Mouse (Mus musculus) gastrocnemius, postnatal 14 days (tissue): ENCODE data around the gene Lingo3. TPM values are rescaled to one million over a fixed set of nuclear protein-coding genes. Genes with fewer than 3 reads are reported as not detected.

Experiments used
- DNase-seq: peaks from one replicate; pipeline ENCODE4 v3.0.0; 2021; ENCODE audit warnings: mixed read lengths
- intact Hi-C: fragments of 180-260 bp; cut with DNase I; formaldehyde crosslinking; loops from one replicate; pipeline ENCODE4 v1.15.1; 2025; ENCODE audit warnings: low total_unique reads
- long read RNA-seq, 2 experiments: library from polyadenylated mRNA; stranded (forward); transcript quantifications; one replicate each; pipeline ENCODE4 v2.0.0; 2021
- total RNA-seq, 2 experiments: library from RNA; stranded (reverse); gene quantifications; 2 replicates each; pipeline ENCODE4 v1.2.3; 2021

The Lingo3 gene
- total RNA-seq, result 10 to 100 TPM; 11.3 to 24.5 TPM
- long read RNA-seq, experiment 1, transcript Lingo3-201 (2 exons, 3,439 nt), result major isoform, 22 of 27 reads
- long read RNA-seq, experiment 1, partial matches to known transcripts, result 0 of 27 reads
- long read RNA-seq, experiment 1, other reads (novel, unspliced or antisense), result 5 of 27 reads
- long read RNA-seq, experiment 2, transcript Lingo3-201 (2 exons, 3,439 nt), result major isoform, 55 of 65 reads
- long read RNA-seq, experiment 2, partial matches to known transcripts, result 0 of 65 reads
- long read RNA-seq, experiment 2, other reads (novel, unspliced or antisense), result 10 of 65 reads

DNA sequence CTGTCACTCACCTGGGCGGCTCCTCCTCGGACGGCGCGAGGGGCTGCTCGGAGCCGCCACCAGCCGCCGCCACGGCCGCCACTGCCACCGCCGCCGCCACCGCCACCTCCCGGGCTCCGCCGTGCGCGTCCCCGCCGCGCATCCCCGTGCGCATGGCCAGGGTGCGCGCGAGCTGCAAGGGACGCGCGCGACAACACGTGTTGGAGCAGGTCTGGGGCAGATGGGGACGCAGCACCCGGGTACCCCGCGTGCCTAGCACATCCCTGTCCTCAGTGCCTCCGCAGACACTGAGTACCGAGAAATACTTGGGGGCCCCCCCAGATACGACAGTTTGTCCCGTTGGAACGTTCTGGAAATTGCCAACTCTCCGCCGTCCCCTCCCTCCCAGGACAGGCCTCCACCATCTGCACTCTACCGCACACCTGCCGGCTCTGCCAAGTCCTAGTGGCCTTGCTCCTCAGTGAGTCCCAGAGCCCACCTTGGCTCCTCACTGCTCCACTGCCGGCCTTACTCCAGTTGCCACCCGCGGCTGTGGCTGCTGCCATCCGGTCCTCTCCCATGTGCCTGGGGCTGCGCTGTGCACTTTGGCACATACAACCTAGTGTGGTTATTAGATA is at the start of gene Lingo3:
TSS of gene Lingo3 (minus strand) at position 109 of the 617 bp plus-strand sequence.
- intact Hi-C loops, result no loop called here
- peak; percentile 54 for DNase-seq

DNA sequence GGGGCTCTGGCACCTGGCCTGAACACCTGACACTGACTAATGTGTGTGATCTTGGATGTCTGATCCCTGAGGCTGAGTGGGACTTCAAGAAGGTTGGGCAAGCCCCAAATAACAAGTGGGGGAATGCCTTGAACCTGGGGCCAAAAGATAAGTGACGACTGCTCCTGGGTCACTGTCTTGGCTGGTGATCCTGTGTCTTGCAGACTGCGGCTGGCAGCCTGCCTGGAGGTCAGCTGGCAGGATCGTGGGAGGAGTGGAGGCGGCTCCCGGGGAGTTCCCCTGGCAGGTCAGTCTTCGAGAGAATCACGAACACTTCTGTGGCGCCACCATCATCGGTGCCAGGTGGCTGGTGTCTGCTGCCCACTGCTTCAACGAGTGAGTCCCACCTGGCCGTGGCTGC is 43.3 kb upstream of the Lingo3 start:
- intact Hi-C loops, result loop anchor here (2.0 kb wide), 1 partner anchor 106 kb away; no protein-coding TSS in a partner anchor

DNA sequence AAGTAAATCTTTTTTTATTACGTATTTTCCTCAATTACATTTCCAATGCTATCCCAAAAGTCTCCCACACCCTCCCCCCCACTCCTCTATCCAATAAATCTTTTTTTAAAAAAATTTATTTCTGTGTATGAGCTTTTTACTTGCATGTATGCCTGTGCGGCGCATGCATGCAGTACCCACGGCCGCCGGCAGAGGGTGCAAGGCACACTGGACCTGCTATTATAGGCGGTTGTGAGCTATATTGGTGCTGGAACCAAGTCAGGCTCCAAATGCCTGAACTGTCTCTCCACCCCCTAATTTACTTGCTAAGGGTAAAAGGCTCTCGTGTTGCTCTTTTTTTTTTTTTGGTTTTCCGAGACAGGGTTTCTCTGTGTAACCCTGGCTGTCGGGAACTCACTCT is 37.5 kb upstream of the Lingo3 start:
- peak; percentile 73 for DNase-seq
- intact Hi-C loops, result no loop called here

More for the DNA sequence above, 43.3 kb upstream of the Lingo3 start:
- peak; percentile 71 for DNase-seq

- DNase-seq, result no peak
- intact Hi-C loops, result no loop called here
Measured at GRCm38 (mm10) chr10:80880901-80881300, 37.1 kb upstream of the Lingo3 start.

DNA sequence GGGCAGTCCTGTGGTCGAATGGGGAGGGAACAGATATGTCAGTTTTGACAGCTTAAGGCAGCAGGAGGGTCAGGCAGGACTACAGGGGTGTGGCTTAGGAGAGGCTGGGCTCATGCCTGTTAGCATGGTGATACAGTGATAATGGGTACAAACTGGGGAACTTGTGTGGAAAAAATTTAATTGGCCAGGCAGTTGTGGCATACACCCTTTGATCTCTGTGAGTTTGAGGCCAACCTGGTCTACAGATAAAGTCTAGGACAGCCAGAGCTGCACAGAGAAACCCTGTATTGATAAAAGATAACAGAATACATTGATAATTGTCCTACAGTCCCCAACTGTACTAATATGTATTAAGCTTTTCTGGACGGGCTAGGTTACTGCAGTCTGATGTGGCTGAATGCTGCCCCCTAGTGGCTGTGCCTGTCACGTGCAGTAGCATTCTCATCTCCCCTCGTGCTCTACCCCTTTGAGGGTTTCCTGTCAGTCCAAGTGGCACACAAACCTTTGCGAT is 36.3 kb upstream of the Lingo3 start:
- intact Hi-C loops, result no loop called here
- DNase-seq, result peak; percentile 60

- DNase-seq, result no peak
- intact Hi-C loops, result loop anchor here (2.0 kb wide), 2 partner anchors 54 to 128 kb away; no protein-coding TSS in a partner anchor
Measured at GRCm38 (mm10) chr10:80876594-80876993, 32.8 kb upstream of the Lingo3 start.

GRCm38 (mm10) chr10:80876028-80876427 is 32.2 kb upstream of the Lingo3 start:
- DNase-seq, result peak; percentile 45
- intact Hi-C loops, result loop anchor here (2.0 kb wide), 2 partner anchors 53 to 127 kb away; no protein-coding TSS in a partner anchor

DNA sequence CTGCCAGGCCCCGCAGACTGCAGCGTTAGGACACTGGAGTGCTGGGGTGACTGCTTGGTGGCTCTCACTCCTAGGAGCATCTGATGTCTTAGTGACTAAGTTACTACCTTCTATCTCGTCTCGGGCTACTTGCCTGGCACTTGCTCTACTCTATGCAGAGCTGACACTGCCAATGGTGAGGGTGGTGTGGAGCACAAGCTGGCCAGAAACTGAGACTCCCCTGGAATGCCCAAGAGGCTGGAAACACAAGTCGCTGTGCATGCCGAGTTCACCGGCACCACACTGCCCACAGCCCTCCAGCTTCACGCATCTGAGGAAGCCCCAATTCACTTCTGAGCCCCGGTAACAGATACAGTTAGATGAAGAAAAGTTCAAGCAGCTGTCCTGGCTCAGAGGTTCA is 30.2 kb upstream of the Lingo3 start:
- intact Hi-C loops, result no loop called here
- peak; percentile 51 for DNase-seq

DNA sequence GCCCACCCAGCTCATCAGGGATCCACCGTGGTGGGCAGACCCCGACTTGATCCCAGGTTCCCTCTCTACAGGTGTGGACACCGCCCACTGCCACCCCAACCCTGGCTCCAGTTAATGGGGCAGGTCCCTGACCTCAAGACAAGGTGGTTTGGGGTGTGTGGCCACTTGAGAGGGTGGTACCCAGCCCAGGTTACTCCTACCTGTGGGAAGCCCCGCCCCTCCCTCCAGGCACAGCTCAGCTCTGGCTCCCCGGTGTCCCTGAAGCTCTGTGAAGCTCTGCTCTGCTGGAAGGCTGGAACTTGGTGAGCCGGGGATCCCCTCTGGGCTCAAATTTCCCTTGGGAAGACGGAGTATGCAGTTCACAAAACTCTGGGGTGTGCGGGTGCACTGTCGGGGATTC is 27.7 kb upstream of the Lingo3 start, which contains the start of gene Tmprss9:
TSS of gene Tmprss9 (plus strand) at position 268 of the 400 bp plus-strand sequence.
- intact Hi-C loops, result no loop called here
- DNase-seq, result no peak

DNA sequence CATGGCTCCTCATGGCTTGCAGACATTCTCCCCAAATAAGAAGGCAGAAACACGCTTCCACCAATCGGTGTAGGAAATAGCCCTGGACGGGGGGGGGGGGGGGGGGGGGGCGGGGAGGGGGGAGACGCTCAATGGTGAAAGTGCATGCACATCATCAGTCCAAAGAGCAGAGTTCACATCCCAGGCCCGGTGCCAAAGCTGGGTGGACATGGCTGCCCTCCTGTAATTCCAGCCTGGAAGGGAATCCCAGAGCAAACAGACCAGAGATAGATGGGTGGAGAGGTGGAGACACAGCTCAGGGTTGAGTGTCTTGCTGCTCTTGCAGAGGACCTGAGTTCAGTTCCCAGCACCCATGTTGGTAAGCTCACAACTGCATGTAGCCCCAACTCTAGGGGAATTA is 27.2 kb upstream of the Lingo3 start:
- intact Hi-C loops, result no loop called here
- no peak for DNase-seq

DNA sequence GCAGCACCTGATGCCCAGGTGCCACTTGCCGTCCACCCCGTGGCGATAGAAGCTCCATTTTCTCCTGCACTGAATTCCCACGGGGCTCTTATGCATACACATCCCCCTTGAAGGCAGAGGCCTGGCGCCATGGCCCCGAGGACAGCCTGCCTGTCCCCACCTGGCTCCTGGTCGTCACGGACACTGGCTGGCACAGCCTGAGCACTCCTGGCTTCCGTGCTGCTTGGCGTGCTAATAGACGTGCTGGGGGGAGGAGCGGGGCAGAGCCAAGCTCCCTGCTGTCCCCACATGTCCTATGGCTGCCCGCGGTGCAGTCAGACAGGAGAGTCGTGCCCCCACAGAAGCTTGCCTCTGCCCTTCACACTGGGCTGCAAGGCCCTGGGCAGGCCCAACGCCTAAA is 20.6 kb upstream of the Lingo3 start:
- intact Hi-C loops, result loop anchor here (5.0 kb wide), 1 partner anchor 37 kb away; the partner anchor contains the start of gene Oaz1
- DNase-seq, result peak; percentile 64

DNA sequence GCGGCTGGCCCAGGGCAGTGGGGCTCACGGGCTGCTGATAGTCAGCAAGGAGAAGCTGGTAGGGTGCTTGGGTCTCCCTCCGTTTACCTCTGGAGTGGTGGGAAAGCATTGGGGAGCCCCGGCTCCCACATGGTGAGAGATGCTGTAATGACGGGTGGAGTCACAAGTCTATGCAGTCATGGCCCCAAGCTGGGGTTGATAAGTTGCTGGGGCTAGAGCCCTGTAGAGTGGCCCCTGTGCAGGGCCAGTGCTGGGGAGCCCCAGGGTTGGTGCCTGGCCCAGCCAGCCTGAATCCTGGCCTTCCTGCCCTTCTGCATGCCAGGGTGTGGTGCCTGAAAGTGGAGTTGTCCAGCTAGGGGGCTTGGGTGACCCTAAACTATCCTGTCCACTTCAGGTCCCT is 18.5 kb upstream of the Lingo3 start:
- intact Hi-C loops, result loop anchor here (5.0 kb wide), 1 partner anchor 35 kb away; the partner anchor contains the start of gene Oaz1
- no peak for DNase-seq

DNA sequence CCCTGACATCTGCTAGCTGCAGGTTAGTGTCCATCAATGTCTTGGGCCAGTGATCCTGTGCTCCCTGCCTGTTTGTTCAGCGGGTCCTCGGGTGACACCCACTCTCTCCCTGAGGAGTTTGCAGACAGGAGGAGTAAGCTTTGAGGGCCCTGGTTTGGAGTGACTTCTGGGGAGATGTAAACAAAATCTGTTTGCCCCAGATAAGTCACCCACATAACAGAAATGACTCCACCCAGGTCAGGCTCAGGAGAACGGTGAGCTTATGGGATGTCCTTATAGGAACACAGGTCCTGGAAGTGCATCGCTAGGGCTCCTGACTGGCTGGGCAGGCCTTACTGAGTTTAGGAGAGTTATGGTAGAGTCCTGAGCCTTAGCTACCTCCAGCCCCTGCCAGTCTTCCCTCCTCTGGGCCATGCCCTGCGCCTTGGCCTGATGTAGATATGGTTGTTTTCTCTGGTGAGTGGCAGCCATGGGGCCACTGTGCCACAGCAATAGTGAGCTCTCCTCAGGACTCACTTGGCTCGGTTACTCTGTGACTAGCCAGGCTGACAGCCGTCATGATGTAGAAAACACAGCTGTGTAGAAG is 14.6 kb upstream of the Lingo3 start:
- DNase-seq, result no peak
- intact Hi-C loops, result no loop called here

GRCm38 (mm10) chr10:80857848-80858247 is 14.0 kb upstream of the Lingo3 start:
- intact Hi-C loops, result no loop called here

DNA sequence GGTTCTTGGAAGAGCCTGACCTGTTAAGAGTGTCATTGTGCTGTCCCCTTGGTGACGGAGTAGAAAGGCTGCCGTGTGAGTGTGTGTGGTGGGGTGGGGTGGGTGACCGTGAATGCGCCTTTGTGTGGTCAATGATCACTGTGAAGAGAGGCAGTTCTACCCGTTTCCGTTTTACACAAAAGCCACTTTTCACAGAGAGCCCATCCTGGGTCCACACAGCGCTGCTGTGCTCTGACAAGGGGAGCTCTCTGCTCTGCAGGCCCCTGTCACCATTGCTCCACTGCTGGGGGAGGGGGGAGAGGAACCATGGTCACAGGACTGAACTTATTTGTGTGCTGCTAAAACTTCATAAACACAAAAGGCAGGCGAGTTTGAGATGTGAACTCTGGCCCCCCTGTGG is 13.5 kb upstream of the Lingo3 start:
- DNase-seq, result no peak
- intact Hi-C loops, result no loop called here

More at GRCm38 (mm10) chr10:80857848-80858247, 14.0 kb upstream of the Lingo3 start:
- no peak for DNase-seq

DNA sequence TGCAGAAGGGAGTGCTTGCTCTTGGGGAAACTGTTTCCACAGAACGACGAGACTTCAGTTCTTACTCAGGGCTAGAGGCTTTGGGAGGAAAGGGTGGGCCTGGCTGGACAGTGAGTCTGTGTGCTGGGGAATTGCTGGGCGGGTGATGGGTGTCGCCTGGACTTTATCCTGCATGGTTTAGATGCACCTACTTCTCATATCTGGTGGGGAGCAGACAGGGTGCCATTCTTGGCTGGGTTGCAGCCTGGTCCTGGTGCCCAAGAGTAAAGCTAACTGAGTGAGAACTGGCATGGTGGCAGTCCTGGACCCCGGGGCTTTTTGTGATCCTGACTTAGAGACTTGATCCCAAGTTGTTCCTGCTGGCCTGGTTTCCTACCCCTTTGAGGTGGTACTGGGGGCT is 13.1 kb upstream of the Lingo3 start:
- intact Hi-C loops, result no loop called here
- DNase-seq, result no peak

- intact Hi-C loops, result no loop called here
- DNase-seq, result no peak
Measured at GRCm38 (mm10) chr10:80856267-80856666, 12.4 kb upstream of the Lingo3 start.

GRCm38 (mm10) chr10:80855749-80856073 is 11.9 kb upstream of the Lingo3 start:
- intact Hi-C loops, result no loop called here
- no peak for DNase-seq

- intact Hi-C loops, result no loop called here
- DNase-seq, result peak; percentile 97
Measured at GRCm38 (mm10) chr10:80854913-80855748, 11.3 kb upstream of the Lingo3 start, which contains the start of the genes Lsm7 and Sppl2b. Lsm7 (minus strand) TSS chr10:80855209. Sppl2b (plus strand) TSS chr10:80855275.
